Mouse (Mus musculus): ENCODE measurements around the gene Gm49380. TPM values are rescaled to one million over a fixed set of nuclear protein-coding genes. Genes with fewer than 3 reads are reported as not detected.

Gm49380 gene
- polyA plus RNA-seq (2014; fragmentation: Nextera tagmentation; extraction: Ambion mirVana), result 0.11 and 0.12 TPM in 2 replicates

DNA sequence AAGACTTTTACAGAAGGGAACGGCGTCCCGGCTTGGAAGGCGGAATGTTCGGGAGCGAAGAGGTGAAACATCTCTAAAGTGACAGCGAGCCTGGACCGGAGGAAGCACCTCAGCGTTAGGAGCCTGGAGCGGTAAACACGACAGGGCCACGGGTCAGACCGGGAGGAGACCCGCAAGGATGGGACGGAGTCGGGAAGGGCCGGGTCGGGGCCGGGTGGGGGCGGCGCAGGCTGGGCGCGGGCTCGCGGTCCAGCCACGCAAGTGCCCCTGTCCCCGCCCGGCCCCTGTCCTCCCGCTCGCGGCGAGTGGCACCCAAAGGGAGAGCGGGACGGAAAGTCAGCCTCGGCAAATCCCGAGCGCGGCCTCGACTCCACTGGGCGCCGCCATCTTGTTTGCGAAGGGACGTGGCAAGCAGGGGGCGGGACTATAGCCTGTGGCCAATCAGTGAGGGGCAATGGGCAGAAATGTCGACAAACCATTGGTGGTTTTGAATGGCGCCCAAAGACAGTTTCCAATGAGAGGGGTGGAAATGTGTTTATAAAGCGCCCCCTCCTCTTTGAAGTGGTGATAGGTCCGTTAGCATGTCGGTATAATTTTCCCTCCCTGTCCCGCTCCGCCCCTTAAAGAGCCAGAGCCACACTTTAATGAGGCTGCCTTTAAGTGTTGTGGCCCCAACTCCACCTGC, at the start of gene Gm49380, which contains the start of gene Rnf26:
TSS of gene Gm49380 (minus strand) at position 396 of the 685 bp plus-strand sequence.
TSS of gene Rnf26 (minus strand) at position 413 of the 685 bp plus-strand sequence.
- ATAC-seq (ENCODE audit: low FRiP score, low TSS enrichment), result peak; percentile 96
- no peak within 1 kb of the TSS for H3K27ac ChIP-seq (replicated peaks; ENCODE audit: low read depth, low read length)
- peak; percentile 97 for DNase-seq
- no peaks in the 10 kb centered on the region for H3K9me3 ChIP-seq (ENCODE audit: control insufficient read depth, low read length)
- H3K36me3 ChIP-seq (ENCODE audit: control insufficient read depth, insufficient read depth, low read length), result peaks cover 5% of the 10 kb centered on the region; the same call in 1 of the 2 replicates
- H3K9ac ChIP-seq (replicated peaks; ENCODE audit: low read length), result peak within 1 kb of the TSS; percentile 64
- WGBS, result under 1% methylated on average over 51 of the region's 51 CpGs
- peak within 1 kb of the TSS; percentile 66 for H3K4me3 ChIP-seq (replicated peaks; ENCODE audit: low read depth, low read length)
- H3K4me2 ChIP-seq (ENCODE audit: low read length), result peak within 1 kb of the TSS; percentile 54
- peaks cover 14% of the 10 kb centered on the region for H3K4me1 ChIP-seq (ENCODE audit: control insufficient read depth, insufficient read depth, low read length)
- no peaks in the 10 kb centered on the region for H3K27me3 ChIP-seq (ENCODE audit: control insufficient read depth, insufficient read depth, low read length)

DNA sequence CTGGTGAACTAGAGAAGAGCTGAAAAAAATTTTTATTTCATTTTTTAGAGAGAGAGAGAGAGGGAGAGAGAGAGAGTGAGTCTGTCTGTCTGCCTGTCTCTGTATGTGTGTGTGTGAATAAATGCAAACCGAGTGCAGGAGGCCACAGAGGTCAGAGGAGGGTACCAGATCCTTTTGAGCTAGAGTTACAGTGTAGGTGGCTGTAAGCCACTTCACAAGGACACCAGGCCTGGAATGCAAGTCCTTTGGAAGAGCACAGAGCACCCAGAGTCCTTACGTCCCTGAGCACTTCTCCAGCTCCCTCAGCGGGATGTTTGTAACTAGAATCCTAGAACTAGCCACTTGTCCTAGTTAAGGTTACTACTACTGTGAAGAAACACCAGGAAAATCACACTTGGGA, 46.6 kb upstream of the Gm49380 start:
- no peaks in the 10 kb centered on the region for H3K9me3 ChIP-seq (ENCODE audit: control insufficient read depth, low read length)

DNA sequence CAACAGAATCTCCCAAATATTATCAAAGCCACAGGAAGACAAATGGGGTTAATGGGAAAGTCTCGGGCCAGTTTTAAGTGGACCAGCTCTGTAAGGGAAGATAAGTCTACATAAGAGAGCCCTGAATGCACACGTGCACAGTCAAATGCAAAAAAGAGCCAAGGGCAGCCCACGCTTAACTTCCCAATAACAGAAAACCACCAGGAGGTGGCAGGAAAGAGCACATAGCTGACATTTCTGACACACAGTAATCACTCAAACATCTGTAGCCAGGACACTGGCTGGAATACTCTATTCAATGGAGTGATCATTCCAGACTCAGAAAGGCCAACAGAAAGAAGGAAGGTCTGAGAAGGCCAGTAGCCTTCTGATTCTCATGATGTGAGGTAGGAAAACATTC, 34.0 kb upstream of the Gm49380 start:
- H3K4me3 ChIP-seq (replicated peaks; ENCODE audit: low read depth, low read length), result no peak overlapping the region
- H3K27me3 ChIP-seq (ENCODE audit: control insufficient read depth, insufficient read depth, low read length), result no peaks in the 10 kb centered on the region
- no peak overlapping the region for H3K9ac ChIP-seq (replicated peaks; ENCODE audit: low read length)
- peak; percentile 36 for DNase-seq
- no peaks in the 10 kb centered on the region for H3K9me3 ChIP-seq (ENCODE audit: control insufficient read depth, low read length)
- WGBS, result 68% methylated on average over 3 of the region's 3 CpGs
- H3K36me3 ChIP-seq (ENCODE audit: control insufficient read depth, insufficient read depth, low read length), result peaks cover 62% of the 10 kb centered on the region
- no peak for ATAC-seq (ENCODE audit: low FRiP score, low TSS enrichment)
- no peaks in the 10 kb centered on the region for H3K4me1 ChIP-seq (ENCODE audit: control insufficient read depth, insufficient read depth, low read length)
- H3K4me2 ChIP-seq (ENCODE audit: low read length), result no peak overlapping the region
- H3K27ac ChIP-seq (replicated peaks; ENCODE audit: low read depth, low read length), result no peak overlapping the region

More for the DNA sequence above, 46.6 kb upstream of the Gm49380 start:
- H3K4me3 ChIP-seq (replicated peaks; ENCODE audit: low read depth, low read length), result no peak overlapping the region
- 87% methylated on average over 3 of the region's 3 CpGs for WGBS
- no peak overlapping the region for H3K27ac ChIP-seq (replicated peaks; ENCODE audit: low read depth, low read length)
- no peaks in the 10 kb centered on the region for H3K27me3 ChIP-seq (ENCODE audit: control insufficient read depth, insufficient read depth, low read length)
- H3K4me1 ChIP-seq (ENCODE audit: control insufficient read depth, insufficient read depth, low read length), result no peaks in the 10 kb centered on the region
- DNase-seq (no peak), ATAC-seq (ENCODE audit: low FRiP score, low TSS enrichment) (no peak)
- H3K4me2 ChIP-seq (ENCODE audit: low read length), result no peak overlapping the region
- H3K36me3 ChIP-seq (ENCODE audit: control insufficient read depth, insufficient read depth, low read length), result peaks cover 83% of the 10 kb centered on the region
- H3K9ac ChIP-seq (replicated peaks; ENCODE audit: low read length), result no peak overlapping the region

DNA sequence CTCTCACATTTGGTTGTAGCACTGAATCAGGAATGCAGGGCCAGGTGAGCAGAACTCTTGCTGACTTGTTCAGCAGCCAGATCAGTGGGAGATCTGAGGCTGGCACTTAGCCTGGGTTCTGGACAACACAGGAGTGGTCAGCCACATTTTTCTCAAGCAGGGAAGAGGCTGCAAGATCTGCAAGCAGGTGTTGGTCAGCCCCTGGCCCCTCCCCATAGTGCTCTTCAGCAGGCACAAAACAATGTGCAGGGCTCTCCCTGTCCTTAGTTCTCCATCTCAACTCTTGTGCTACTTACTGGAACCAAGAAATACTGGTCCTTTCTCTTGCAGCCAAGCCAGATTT, 31.4 kb upstream of the Gm49380 start:
- no peaks in the 10 kb centered on the region for H3K27me3 ChIP-seq (ENCODE audit: control insufficient read depth, insufficient read depth, low read length)
- ATAC-seq (ENCODE audit: low FRiP score, low TSS enrichment), result no peak
- H3K36me3 ChIP-seq (ENCODE audit: control insufficient read depth, insufficient read depth, low read length), result peaks cover 52% of the 10 kb centered on the region
- no peak overlapping the region for H3K4me3 ChIP-seq (replicated peaks; ENCODE audit: low read depth, low read length)
- H3K9ac ChIP-seq (replicated peaks; ENCODE audit: low read length), result no peak overlapping the region
- H3K4me1 ChIP-seq (ENCODE audit: control insufficient read depth, insufficient read depth, low read length), result no peaks in the 10 kb centered on the region
- H3K4me2 ChIP-seq (ENCODE audit: low read length), result no peak overlapping the region
- H3K27ac ChIP-seq (replicated peaks; ENCODE audit: low read depth, low read length), result no peak overlapping the region
- DNase-seq, result no peak
- no peaks in the 10 kb centered on the region for H3K9me3 ChIP-seq (ENCODE audit: control insufficient read depth, low read length)

DNA sequence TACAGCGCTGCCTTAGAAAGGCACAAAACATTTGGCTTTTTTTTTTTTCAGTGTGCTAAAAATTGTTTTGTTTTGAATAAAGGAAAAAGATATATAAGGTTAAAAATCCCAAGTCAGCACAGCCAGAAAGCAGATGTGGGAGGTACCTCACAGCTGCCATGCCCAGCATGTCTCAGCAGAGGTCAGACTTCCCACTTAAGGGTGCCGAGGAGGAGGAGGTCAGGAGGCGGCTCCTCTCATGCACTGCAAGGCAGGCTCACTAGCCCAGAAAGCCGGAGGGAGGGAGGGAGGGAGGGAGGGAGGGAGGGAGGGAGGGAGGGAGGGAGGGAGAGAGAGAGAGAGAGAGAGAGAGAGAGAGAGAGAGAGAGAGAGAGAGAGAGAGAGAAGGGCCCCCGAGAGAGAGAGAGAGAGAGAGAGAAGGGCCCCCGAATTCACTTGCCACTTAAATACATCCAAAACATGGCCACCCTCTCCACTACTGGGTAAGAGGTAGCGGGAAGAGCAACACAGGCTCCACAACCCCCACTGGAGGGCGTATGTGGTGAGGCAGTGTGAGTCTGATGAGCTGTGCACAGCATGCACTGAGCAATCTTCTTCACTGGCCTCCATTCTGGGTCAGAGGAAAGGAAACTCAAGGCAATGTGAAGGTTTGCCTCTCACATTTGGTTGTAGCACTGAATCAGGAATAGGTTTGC, 30.9 kb upstream of the Gm49380 start:
- no peaks in the 10 kb centered on the region for H3K4me1 ChIP-seq (ENCODE audit: control insufficient read depth, insufficient read depth, low read length)
- H3K4me3 ChIP-seq (replicated peaks; ENCODE audit: low read depth, low read length), result no peak overlapping the region
- ATAC-seq (ENCODE audit: low FRiP score, low TSS enrichment), result no peak
- no peak overlapping the region for H3K27ac ChIP-seq (replicated peaks; ENCODE audit: low read depth, low read length)
- H3K9ac ChIP-seq (replicated peaks; ENCODE audit: low read length), result no peak overlapping the region
- peaks cover 47% of the 10 kb centered on the region for H3K36me3 ChIP-seq (ENCODE audit: control insufficient read depth, insufficient read depth, low read length)
- H3K4me2 ChIP-seq (ENCODE audit: low read length), result no peak overlapping the region
- H3K9me3 ChIP-seq (ENCODE audit: control insufficient read depth, low read length), result no peaks in the 10 kb centered on the region
- no peaks in the 10 kb centered on the region for H3K27me3 ChIP-seq (ENCODE audit: control insufficient read depth, insufficient read depth, low read length)
- no peak for DNase-seq
- WGBS, result 31% methylated on average over 7 of the region's 8 CpGs

DNA sequence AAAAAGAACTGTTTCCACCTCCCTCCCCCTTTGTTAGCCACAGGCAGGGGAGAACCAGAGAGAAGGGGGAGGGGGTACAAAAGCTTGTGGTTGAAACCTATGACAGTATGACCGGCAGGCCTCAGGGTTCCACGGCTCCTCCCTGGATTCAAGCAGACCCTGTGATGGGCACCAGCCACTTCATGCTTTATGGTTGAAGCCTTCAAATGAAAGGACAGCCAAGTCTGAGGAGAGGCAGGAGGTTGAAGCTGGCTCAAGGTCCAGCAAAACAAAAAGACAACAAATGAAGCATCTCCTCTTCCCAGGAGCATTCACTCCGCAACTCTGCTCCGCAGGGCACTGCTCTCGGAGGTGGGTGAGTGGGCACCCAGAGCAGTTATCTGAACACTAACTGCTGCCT, 30.1 kb upstream of the Gm49380 start:
- WGBS, result 72% methylated on average over 5 of the region's 5 CpGs
- H3K27ac ChIP-seq (replicated peaks; ENCODE audit: low read depth, low read length), result no peak overlapping the region
- ATAC-seq (ENCODE audit: low FRiP score, low TSS enrichment), result no peak
- H3K9ac ChIP-seq (replicated peaks; ENCODE audit: low read length), result no peak overlapping the region
- no peak overlapping the region for H3K4me3 ChIP-seq (replicated peaks; ENCODE audit: low read depth, low read length)
- H3K36me3 ChIP-seq (ENCODE audit: control insufficient read depth, insufficient read depth, low read length), result peaks cover 39% of the 10 kb centered on the region
- no peaks in the 10 kb centered on the region for H3K4me1 ChIP-seq (ENCODE audit: control insufficient read depth, insufficient read depth, low read length)
- DNase-seq, result no peak
- H3K4me2 ChIP-seq (ENCODE audit: low read length), result no peak overlapping the region
- H3K9me3 ChIP-seq (ENCODE audit: control insufficient read depth, low read length), result no peaks in the 10 kb centered on the region
- H3K27me3 ChIP-seq (ENCODE audit: control insufficient read depth, insufficient read depth, low read length), result no peaks in the 10 kb centered on the region

DNA sequence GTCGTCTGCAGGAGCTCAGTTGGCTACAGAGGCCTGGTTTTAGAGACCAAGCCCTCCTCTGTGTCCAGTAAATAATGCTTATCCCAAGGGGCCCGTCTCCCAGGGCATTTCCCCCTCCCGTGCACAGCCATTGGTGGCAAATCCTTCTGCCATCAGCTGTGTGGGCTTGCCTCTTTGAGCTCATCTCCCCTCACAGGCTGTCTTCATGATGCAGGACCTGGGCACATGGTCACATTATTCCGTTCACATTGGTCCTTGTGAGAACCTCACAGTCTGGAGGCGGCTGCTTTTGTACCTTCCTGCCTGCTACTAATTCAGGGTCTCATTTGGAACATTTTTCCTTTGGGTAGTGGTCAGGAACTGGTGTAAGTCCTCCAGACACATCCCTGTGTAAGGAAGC, 28.7 kb upstream of the Gm49380 start:
- WGBS, result 66% methylated on average over 5 of the region's 5 CpGs
- ATAC-seq (ENCODE audit: low FRiP score, low TSS enrichment) (no peak), DNase-seq (no peak)
- no peak overlapping the region for H3K4me2 ChIP-seq (ENCODE audit: low read length)
- H3K9me3 ChIP-seq (ENCODE audit: control insufficient read depth, low read length), result no peaks in the 10 kb centered on the region
- H3K27me3 ChIP-seq (ENCODE audit: control insufficient read depth, insufficient read depth, low read length), result no peaks in the 10 kb centered on the region
- H3K36me3 ChIP-seq (ENCODE audit: control insufficient read depth, insufficient read depth, low read length), result peaks cover 34% of the 10 kb centered on the region
- no peak overlapping the region for H3K27ac ChIP-seq (replicated peaks; ENCODE audit: low read depth, low read length)
- no peak overlapping the region for H3K9ac ChIP-seq (replicated peaks; ENCODE audit: low read length)
- H3K4me3 ChIP-seq (replicated peaks; ENCODE audit: low read depth, low read length), result no peak overlapping the region
- no peaks in the 10 kb centered on the region for H3K4me1 ChIP-seq (ENCODE audit: control insufficient read depth, insufficient read depth, low read length)

DNA sequence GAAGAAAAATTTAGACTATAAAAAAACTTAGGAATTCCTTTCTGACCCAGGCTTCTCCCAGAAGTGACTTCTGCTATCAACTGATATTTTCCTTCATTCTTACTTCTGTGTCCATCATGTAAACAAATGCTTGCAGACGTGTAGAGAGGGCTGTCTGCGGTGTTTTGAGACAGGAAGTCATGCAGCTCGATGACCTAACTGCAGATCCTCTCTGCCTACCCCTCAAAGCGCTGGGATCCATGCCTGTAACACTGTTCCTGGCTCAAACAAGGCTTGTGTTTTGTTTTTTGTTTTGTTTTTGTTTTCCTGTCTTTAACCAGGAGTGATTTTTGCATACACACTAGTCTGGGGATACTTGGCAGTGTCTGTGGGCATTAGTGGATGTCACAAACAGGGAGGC, 24.5 kb upstream of the Gm49380 start:
- H3K9me3 ChIP-seq (ENCODE audit: control insufficient read depth, low read length), result no peaks in the 10 kb centered on the region
- H3K27ac ChIP-seq (replicated peaks; ENCODE audit: low read depth, low read length), result no peak overlapping the region
- peaks cover 31% of the 10 kb centered on the region for H3K27me3 ChIP-seq (ENCODE audit: control insufficient read depth, insufficient read depth, low read length)
- ATAC-seq (ENCODE audit: low FRiP score, low TSS enrichment) (no peak), DNase-seq (no peak)
- no peak overlapping the region for H3K4me2 ChIP-seq (ENCODE audit: low read length)
- 0 out of 2 replicates have a peak, but pooled peaks cover 8% of the 10 kb centered on the region for H3K36me3 ChIP-seq (ENCODE audit: control insufficient read depth, insufficient read depth, low read length)
- H3K4me3 ChIP-seq (replicated peaks; ENCODE audit: low read depth, low read length), result no peak overlapping the region
- 80% methylated on average over 4 of the region's 4 CpGs for WGBS
- H3K4me1 ChIP-seq (ENCODE audit: control insufficient read depth, insufficient read depth, low read length), result peaks cover 26% of the 10 kb centered on the region
- no peak overlapping the region for H3K9ac ChIP-seq (replicated peaks; ENCODE audit: low read length)
